Mouse (Mus musculus): ENCODE measurements around the gene Wars2. TPM values are rescaled to one million over a fixed set of nuclear protein-coding genes. Genes with fewer than 3 reads are reported as not detected.
A peak's percentile ranks its signal among the peaks of the same experiment; 100 is the strongest.

The Wars2 gene
- polyA plus RNA-seq, 1 experiment from 2014 or later: 7.9 TPM

DNA sequence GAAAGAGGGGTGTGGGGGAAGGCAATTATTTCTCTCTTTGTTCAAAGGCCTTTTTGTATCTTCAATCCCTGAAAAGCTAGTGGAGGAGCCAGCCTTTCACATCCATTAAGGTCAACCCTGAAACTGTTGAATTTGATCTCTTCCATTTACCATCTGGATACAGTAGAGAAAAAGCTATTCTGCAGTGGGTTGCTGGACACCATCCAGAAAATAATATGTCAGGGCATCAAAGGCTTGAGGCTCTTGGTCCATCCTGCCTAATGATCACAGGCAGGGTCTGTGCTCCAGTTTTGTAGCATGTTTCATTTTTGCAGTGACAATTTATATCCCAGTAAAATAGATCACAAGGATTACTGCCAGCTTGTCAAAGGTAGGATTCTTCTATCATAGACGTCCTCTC, 16.1 kb downstream of the Wars2 start:
- Histone ChIP-seq H3K36me3 (no peaks in the 10 kb centered on the region), H3K27me3 (replicated peaks) (no peaks in the 10 kb centered on the region), H3K9me3 (no peaks in the 10 kb centered on the region), H3K4me1 (no peaks in the 10 kb centered on the region), H3K27ac (no peak overlapping the region), H3K4me2 (no peak overlapping the region), H3K4me3 (replicated peaks) (no peak overlapping the region), H3K9ac (no peak overlapping the region)
- ATAC-seq (ENCODE audit: insufficient read depth, low FRiP score, low read depth): no peak
- 56% methylated on average over 1 of the region's 1 CpGs for WGBS

GRCm38 (mm10) chr3:99157451-99158015, 16.7 kb downstream of the Wars2 start:
- no peak overlapping the region for H3K9ac ChIP-seq
- 41% methylated on average over 4 of the region's 4 CpGs for WGBS
- no peak for ATAC-seq (ENCODE audit: insufficient read depth, low FRiP score, low read depth)
- no peaks in the 10 kb centered on the region for H3K9me3 ChIP-seq
- no peak overlapping the region for H3K4me2 ChIP-seq
- no peaks in the 10 kb centered on the region for H3K4me1 ChIP-seq
- H3K27me3 ChIP-seq (replicated peaks): no peaks in the 10 kb centered on the region
- no peak overlapping the region for H3K27ac ChIP-seq
- H3K4me3 ChIP-seq (replicated peaks): no peak overlapping the region
- no peaks in the 10 kb centered on the region for H3K36me3 ChIP-seq

DNA sequence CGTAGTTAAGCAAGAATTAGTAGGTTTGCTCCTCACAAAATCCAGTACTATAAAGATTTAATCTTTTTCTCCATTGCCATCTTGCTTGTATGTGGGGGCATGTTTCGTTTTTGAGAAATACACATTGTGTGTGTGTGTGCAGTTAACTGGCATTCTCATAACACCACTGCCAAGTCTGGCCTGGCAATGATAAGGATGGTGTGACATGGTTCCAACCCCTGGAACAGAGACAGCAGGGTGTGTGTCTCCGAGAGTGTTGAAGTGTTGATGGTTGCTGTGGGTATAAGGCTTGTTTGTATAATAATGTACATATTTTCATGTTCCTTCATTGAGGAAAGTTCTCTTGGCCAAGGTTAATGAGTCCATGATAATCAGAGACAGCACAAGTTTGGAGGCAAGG, 19.1 kb downstream of the Wars2 start:
- Histone ChIP-seq H3K9ac (no peak overlapping the region), H3K36me3 (no peaks in the 10 kb centered on the region), H3K4me1 (no peaks in the 10 kb centered on the region), H3K9me3 (no peaks in the 10 kb centered on the region), H3K4me3 (replicated peaks) (no peak overlapping the region), H3K27ac (no peak overlapping the region), H3K4me2 (no peak overlapping the region), H3K27me3 (replicated peaks) (no peaks in the 10 kb centered on the region)
- no peak for ATAC-seq (ENCODE audit: insufficient read depth, low FRiP score, low read depth)
- 84% methylated on average over 3 of the region's 3 CpGs for WGBS

DNA sequence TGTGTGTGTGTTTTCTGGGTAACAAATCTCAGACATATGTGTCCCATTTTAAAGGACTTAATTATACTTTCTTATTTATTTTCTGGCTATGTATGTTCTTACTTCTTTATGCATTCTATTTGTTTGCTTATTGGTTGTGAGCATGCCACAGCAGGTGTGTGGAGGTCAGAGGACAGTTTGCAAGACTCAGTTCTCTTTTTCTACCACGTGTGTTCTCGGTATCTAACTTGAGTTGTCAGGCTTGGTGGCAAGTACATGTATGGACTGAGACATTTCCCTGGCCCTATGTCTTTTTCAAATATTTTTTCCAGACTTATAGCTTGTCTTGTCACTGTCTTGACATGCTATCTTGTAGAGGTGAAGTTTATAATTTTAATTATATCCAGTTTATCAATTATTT, 21.3 kb downstream of the Wars2 start:
- Histone ChIP-seq H3K4me3 (replicated peaks) (no peak overlapping the region), H3K27me3 (replicated peaks) (no peaks in the 10 kb centered on the region), H3K4me2 (no peak overlapping the region), H3K36me3 (no peaks in the 10 kb centered on the region), H3K9ac (no peak overlapping the region), H3K4me1 (no peaks in the 10 kb centered on the region), H3K9me3 (no peaks in the 10 kb centered on the region), H3K27ac (no peak overlapping the region)
- ATAC-seq (ENCODE audit: insufficient read depth, low FRiP score, low read depth): no peak
- WGBS: 83% methylated on average over 2 of the region's 2 CpGs

DNA sequence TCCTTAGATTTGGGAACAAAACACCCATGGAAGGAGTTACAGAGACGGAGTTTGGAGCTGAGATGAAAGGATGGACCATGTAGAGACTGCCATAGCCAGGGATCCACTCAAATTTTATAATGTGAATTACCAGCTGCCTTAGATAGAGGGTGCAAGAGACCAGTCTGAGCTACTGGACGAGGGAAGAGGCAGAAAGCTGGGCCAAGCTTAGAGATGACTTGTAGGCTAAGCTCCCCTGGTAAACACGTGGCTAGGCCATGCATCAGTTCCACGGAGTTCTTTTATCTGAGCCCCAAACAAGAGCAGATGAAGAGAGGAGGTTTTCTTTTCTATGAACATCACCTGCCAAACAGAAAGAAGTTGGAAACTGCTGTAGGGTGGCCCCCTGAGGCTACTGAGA, 26.9 kb downstream of the Wars2 start:
- Histone ChIP-seq H3K27me3 (replicated peaks) (no peaks in the 10 kb centered on the region), H3K4me1 (no peaks in the 10 kb centered on the region), H3K4me3 (replicated peaks) (no peak overlapping the region), H3K9ac (no peak overlapping the region), H3K27ac (no peak overlapping the region), H3K9me3 (no peaks in the 10 kb centered on the region), H3K4me2 (no peak overlapping the region), H3K36me3 (no peaks in the 10 kb centered on the region)
- ATAC-seq (ENCODE audit: insufficient read depth, low FRiP score, low read depth): no peak
- WGBS: 61% methylated on average over 4 of the region's 4 CpGs

GRCm38 (mm10) chr3:99173178-99173577, 32.3 kb downstream of the Wars2 start:
- Histone ChIP-seq H3K9ac (no peak overlapping the region), H3K36me3 (no peaks in the 10 kb centered on the region), H3K4me1 (no peaks in the 10 kb centered on the region), H3K4me2 (no peak overlapping the region), H3K9me3 (no peaks in the 10 kb centered on the region), H3K4me3 (replicated peaks) (no peak overlapping the region), H3K27ac (no peak overlapping the region), H3K27me3 (replicated peaks) (no peaks in the 10 kb centered on the region)
- ATAC-seq (ENCODE audit: insufficient read depth, low FRiP score, low read depth): peak; percentile 63; the same call in 1 of the 2 replicates
- 67% methylated on average over 5 of the region's 5 CpGs for WGBS

DNA sequence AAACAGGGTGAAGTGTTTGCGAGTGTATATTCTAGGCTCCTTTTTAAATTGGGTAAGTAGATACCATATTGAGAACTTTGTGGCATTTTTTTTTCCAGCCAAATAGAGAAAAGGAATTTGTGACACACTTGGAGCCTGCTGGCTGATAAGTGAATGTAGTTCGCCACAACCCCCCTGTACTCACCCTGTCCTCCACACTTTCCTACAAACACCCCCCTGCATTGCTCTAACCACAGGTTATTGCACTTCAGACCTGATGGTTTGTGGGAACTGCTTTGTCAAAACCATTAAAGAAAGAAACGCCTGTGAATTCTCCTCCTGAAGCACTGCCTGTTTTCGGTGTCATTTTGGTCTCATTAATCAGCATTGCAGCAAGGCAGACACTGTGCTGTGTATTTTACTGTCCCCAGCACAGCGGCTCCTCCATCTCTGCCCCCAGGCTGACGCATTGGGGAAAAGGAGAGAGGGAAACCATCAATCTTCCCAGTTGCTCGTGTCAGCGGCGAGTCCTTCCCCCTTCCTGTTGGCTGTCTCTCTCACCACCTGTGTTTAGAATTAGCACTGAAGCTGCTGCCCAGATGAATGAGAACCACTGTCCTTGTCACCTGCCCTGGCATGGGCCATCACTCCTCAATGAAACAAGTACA, 33.9 kb downstream of the Wars2 start:
- Histone ChIP-seq H3K9me3 (no peaks in the 10 kb centered on the region), H3K36me3 (no peaks in the 10 kb centered on the region), H3K4me3 (replicated peaks) (no peak overlapping the region), H3K27me3 (replicated peaks) (no peaks in the 10 kb centered on the region), H3K27ac (no peak overlapping the region), H3K4me1 (no peaks in the 10 kb centered on the region), H3K9ac (no peak overlapping the region), H3K4me2 (no peak overlapping the region)
- no peak for ATAC-seq (ENCODE audit: insufficient read depth, low FRiP score, low read depth)
- WGBS: 25% methylated on average over 9 of the region's 9 CpGs

- peak; percentile 53; the same call in 1 of the 2 replicates for ATAC-seq (ENCODE audit: insufficient read depth, low FRiP score, low read depth)
- no peak overlapping the region for H3K9ac ChIP-seq
Observed at GRCm38 (mm10) chr3:99183355-99184016, 42.6 kb downstream of the Wars2 start.

GRCm38 (mm10) chr3:99184373-99184772, 43.5 kb downstream of the Wars2 start:
- H3K36me3 ChIP-seq: no peaks in the 10 kb centered on the region
- peak overlapping the region; percentile 40; the same call in 1 of the 2 replicates for H3K27ac ChIP-seq
- no peak overlapping the region for H3K4me3 ChIP-seq (replicated peaks)
- no peaks in the 10 kb centered on the region for H3K9me3 ChIP-seq
- no peak for ATAC-seq (ENCODE audit: insufficient read depth, low FRiP score, low read depth)
- H3K4me1 ChIP-seq: no peaks in the 10 kb centered on the region
- 42% methylated on average over 1 of the region's 1 CpGs for WGBS
- H3K4me2 ChIP-seq: no peak overlapping the region
- no peak overlapping the region for H3K9ac ChIP-seq
- H3K27me3 ChIP-seq (replicated peaks): no peaks in the 10 kb centered on the region

More at GRCm38 (mm10) chr3:99183355-99184016, 42.6 kb downstream of the Wars2 start:
- H3K9me3 ChIP-seq: no peaks in the 10 kb centered on the region
- no peak overlapping the region for H3K4me2 ChIP-seq
- H3K4me1 ChIP-seq: no peaks in the 10 kb centered on the region
- no peaks in the 10 kb centered on the region for H3K36me3 ChIP-seq
- H3K27ac ChIP-seq: peak overlapping the region; percentile 40; the same call in 1 of the 2 replicates
- H3K4me3 ChIP-seq (replicated peaks): no peak overlapping the region
- 50% methylated on average over 17 of the region's 17 CpGs for WGBS
- H3K27me3 ChIP-seq (replicated peaks): no peaks in the 10 kb centered on the region

DNA sequence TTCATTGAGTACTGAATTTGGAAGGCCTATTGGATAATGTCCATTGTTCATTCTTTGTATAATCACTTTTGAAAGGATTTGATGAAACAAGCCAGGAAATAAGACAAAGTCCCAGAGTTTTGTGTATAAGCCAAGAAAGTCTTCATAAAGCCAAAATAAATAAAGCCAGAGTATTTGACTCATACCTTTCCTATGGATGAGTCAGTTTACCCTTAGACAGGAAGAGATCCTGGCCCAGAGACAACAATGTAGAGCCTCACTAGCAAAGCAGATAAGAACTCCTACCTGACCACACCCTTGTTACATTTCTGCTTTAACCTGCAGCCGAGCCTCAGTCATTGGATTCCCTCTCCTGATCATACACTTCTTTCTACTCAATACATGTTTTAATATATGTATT, 47.2 kb downstream of the Wars2 start:
- no peaks in the 10 kb centered on the region for H3K36me3 ChIP-seq
- H3K4me1 ChIP-seq: no peaks in the 10 kb centered on the region
- no peak overlapping the region for H3K27ac ChIP-seq
- H3K9ac ChIP-seq: no peak overlapping the region
- no peaks in the 10 kb centered on the region for H3K9me3 ChIP-seq
- H3K27me3 ChIP-seq (replicated peaks): no peaks in the 10 kb centered on the region
- no peak for ATAC-seq (ENCODE audit: insufficient read depth, low FRiP score, low read depth)
- H3K4me2 ChIP-seq: no peak overlapping the region
- WGBS: 58% methylated on average over 1 of the region's 1 CpGs
- no peak overlapping the region for H3K4me3 ChIP-seq (replicated peaks)

DNA sequence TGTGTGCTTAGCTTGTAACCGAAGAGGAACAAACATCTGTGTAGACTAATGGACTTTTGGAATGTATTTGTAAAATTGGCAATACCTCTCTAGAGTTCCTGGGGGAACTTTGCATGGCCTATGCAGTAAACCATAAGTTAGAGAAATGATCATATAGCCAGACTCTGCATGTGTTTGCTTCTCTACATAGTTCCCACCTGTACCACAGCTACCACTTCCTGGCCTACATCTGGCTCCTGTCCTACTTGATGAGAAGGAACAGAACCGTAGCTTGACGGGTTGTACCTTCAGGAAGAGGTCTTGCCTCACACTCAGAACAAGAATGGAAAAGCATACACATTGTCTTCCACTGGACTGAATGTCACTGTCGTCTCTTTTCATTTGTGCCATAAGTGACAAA, 52.7 kb downstream of the Wars2 start:
- 78% methylated on average over 4 of the region's 4 CpGs for WGBS
- Histone ChIP-seq H3K4me1 (no peaks in the 10 kb centered on the region), H3K4me3 (replicated peaks) (no peak overlapping the region), H3K27ac (no peak overlapping the region), H3K9me3 (no peaks in the 10 kb centered on the region), H3K36me3 (no peaks in the 10 kb centered on the region), H3K9ac (no peak overlapping the region), H3K27me3 (replicated peaks) (no peaks in the 10 kb centered on the region), H3K4me2 (no peak overlapping the region)
- no peak for ATAC-seq (ENCODE audit: insufficient read depth, low FRiP score, low read depth)

GRCm38 (mm10) chr3:99203331-99203730, 62.5 kb downstream of the Wars2 start:
- H3K27ac ChIP-seq: no peak overlapping the region
- ATAC-seq (ENCODE audit: insufficient read depth, low FRiP score, low read depth): no peak
- no peaks in the 10 kb centered on the region for H3K4me1 ChIP-seq
- H3K9ac ChIP-seq: no peak overlapping the region
- H3K4me3 ChIP-seq (replicated peaks): no peak overlapping the region
- H3K36me3 ChIP-seq: no peaks in the 10 kb centered on the region
- no peaks in the 10 kb centered on the region for H3K9me3 ChIP-seq
- H3K27me3 ChIP-seq (replicated peaks): no peaks in the 10 kb centered on the region
- no peak overlapping the region for H3K4me2 ChIP-seq
